Mouse (Mus musculus) thymus, adult 2 months (tissue): ENCODE data around the gene Muc1.
"Not testable (repeated sequence)": the region's sequence is repeated elsewhere in the genome, so short reads cannot be mapped to it uniquely, and the experiment has no call there.

ENCODE experiments used
- CTCF ChIP-seq: fragments of 200-500 bp; IDR thresholded peaks from 2 replicates; pipeline ENCODE4 v1.5.1; 2012; ENCODE audit warnings: mild to moderate bottlenecking, control low read depth, low read length, moderate library complexity, borderline replicate concordance; ENCODE audit not compliant: control insufficient read depth, poor library complexity, insufficient read depth; ENCODE audit errors: extremely low read depth
- POLR2A ChIP-seq: fragments of 200-500 bp; IDR thresholded peaks from 2 replicates; pipeline ENCODE4 v1.6.1; 2012; ENCODE audit warnings: mild to moderate bottlenecking, low read length, control low read depth, moderate library complexity; ENCODE audit not compliant: control insufficient read depth, poor library complexity, insufficient read depth; ENCODE audit errors: extremely low read depth

GRCm38 (mm10) chr3:89216407-89216806 is 12.4 kb upstream of the Muc1 start:
- TF ChIP-seq CTCF, POLR2A: not testable (repeated sequence)
